Mouse (Mus musculus): Measurements from ENCODE around the gene Hes3. TPM values are rescaled to one million over a fixed set of nuclear protein-coding genes. Genes with fewer than 3 reads are reported as not detected.
A peak's percentile ranks its signal among the peaks of the same experiment; 100 is the strongest.

The Hes3 gene
- polyA plus RNA-seq, 1 experiment = not detected

DNA sequence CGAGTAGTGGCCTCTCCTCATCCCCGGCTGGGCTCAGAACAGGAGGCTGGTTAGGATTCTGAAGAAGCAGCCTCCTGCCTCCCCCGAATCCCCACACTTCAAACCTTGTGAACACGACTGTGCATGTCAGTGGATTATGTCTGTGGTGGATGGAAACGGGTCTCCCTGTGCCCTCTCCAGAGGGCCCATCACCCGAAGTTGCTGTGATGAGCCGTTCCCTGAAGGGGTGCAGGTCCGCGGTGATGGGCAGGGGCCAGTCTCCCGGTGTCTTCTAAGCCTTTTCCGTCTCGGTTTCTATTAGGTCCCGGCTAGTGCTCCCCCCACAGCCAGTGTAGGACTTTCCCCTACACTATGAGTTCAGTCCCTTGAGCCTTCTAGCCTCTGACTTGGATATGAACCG lies 7.4 kb upstream of the Hes3 start:
- WGBS = 88% methylated on average over 14 of the region's 14 CpGs
- Histone ChIP-seq H3K4me3 (replicated peaks; ENCODE audit: control insufficient read depth, low read depth, low read length) (no peak overlapping the region), H3K4me1 (ENCODE audit: control insufficient read depth, insufficient read depth, low read length) (peaks cover 1% of the 10 kb centered on the region; the same call in 1 of the 2 replicates), H3K27ac (ENCODE audit: control insufficient read depth, insufficient read depth, low read depth, low read length, poor library complexity) (no peak overlapping the region)
- TF ChIP-seq POLR2A (IDR thresholded peaks at IDR 0.05; ENCODE audit: borderline replicate concordance, control insufficient read depth, low read depth, low read length) (no peak), CTCF (IDR thresholded peaks at IDR 0.05; ENCODE audit: control insufficient read depth, insufficient read depth, low read length) (no peak)

DNA sequence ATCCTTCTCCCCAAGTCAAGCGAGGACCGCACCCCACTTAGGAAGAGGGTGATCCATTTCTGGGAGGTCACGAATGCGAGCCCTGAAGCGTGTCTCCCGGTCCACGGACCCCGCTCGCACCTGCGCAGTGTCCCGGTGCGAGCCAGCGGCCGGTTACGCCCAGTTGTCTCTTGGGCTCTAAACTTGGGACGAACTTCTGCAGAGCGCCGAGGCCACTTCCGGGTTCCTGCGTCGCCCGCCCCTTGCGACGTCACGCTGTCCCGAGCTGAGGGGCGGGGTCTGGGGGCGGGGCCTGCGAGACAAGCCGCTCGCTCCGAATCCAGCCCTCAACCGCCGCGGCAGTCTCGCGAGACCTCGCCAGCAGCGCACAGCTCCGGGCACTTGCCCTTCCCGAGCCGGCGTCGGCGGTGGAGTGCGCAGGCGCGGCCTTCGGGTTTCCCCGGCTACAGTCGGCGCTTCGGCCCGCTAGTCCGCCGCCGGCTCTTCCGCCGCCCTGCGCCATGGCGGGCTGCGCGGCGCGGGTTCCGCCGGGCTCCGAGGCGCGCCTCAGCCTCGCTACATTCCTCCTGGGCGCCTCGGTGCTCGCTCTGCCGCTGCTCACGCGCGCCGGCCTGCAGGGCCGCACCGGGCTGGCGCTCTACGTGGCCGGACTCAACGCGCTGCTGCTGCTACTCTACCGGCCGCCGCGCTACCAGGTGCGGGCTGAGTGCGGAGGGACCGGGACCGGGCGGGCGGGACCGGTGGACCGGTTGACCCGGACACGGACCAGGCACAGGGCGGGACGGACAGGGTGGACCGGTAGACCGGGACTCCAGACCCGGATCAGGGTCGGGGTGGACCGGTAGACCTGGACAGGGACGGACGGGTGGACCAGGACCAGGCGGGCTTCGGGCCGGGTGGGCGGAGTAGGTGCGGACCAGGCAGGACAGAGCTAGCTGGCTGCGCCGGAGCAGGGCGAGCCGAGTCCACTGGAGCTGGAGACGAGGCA lies 5.7 kb upstream of the Hes3 start, which contains the start of gene Icmt:
Gene Icmt, plus strand, starts transcription at position 354 of the 988 bp plus-strand sequence.
- Histone ChIP-seq H3K4me1 (ENCODE audit: control insufficient read depth, insufficient read depth, low read length) (peaks cover 1% of the 10 kb centered on the region; the same call in 1 of the 2 replicates), H3K4me3 (replicated peaks; ENCODE audit: control insufficient read depth, low read depth, low read length) (peak within 1 kb of the TSS; percentile 95), H3K27ac (ENCODE audit: control insufficient read depth, insufficient read depth, low read depth, low read length, poor library complexity) (peak within 1 kb of the TSS; percentile 94)
- under 1% methylated on average over 118 of the region's 119 CpGs for WGBS
- TF ChIP-seq CTCF (IDR thresholded peaks at IDR 0.05; ENCODE audit: control insufficient read depth, insufficient read depth, low read length) (0 out of 2 replicates have a peak, but pooled peaks have one; percentile 4), POLR2A (IDR thresholded peaks at IDR 0.05; ENCODE audit: borderline replicate concordance, control insufficient read depth, low read depth, low read length) (peak; percentile 94; the same call in 1 of the 2 replicates)

GRCm38 (mm10) chr4:152296371-152296770 lies 4.9 kb upstream of the Hes3 start:
- peaks cover 1% of the 10 kb centered on the region; the same call in 1 of the 2 replicates for H3K4me1 ChIP-seq (ENCODE audit: control insufficient read depth, insufficient read depth, low read length)
- H3K4me3 ChIP-seq (replicated peaks; ENCODE audit: control insufficient read depth, low read depth, low read length) = peak overlapping the region; percentile 95
- H3K27ac ChIP-seq (ENCODE audit: control insufficient read depth, insufficient read depth, low read depth, low read length, poor library complexity) = peak overlapping the region; percentile 94; the same call in 1 of the 2 replicates
- TF ChIP-seq POLR2A (IDR thresholded peaks at IDR 0.05; ENCODE audit: borderline replicate concordance, control insufficient read depth, low read depth, low read length) (no peak), CTCF (IDR thresholded peaks at IDR 0.05; ENCODE audit: control insufficient read depth, insufficient read depth, low read length) (no peak)
- 5% methylated on average over 8 of the region's 8 CpGs for whole genome bisulfite sequencing

DNA sequence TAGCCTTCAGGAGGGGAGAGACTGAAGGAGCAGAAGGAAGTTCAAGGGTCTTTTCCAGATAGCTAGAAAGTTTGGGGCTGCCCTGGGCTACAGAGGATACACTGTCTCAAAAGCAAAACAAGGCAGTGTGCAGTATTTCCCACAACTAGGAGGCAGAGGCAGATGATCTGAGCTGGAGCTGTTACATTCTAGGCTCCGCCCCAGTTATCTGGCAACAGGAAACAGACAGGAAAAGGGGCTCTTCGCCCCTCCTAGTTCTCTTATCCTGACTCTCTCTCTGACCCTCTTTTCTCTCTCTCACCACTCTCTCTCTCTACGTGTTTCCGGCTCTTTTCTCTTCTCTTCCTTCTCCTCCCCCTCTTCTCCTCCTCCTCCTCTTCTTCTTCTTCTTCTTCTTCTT lies 4.5 kb upstream of the Hes3 start:
- Histone ChIP-seq H3K27ac (ENCODE audit: control insufficient read depth, insufficient read depth, low read depth, low read length, poor library complexity) (no peak overlapping the region), H3K4me3 (replicated peaks; ENCODE audit: control insufficient read depth, low read depth, low read length) (no peak overlapping the region), H3K4me1 (ENCODE audit: control insufficient read depth, insufficient read depth, low read length) (peaks cover 1% of the 10 kb centered on the region; the same call in 1 of the 2 replicates)
- TF ChIP-seq POLR2A (IDR thresholded peaks at IDR 0.05; ENCODE audit: borderline replicate concordance, control insufficient read depth, low read depth, low read length) = no peak
- no peak for TF ChIP-seq CTCF (IDR thresholded peaks at IDR 0.05; ENCODE audit: control insufficient read depth, insufficient read depth, low read length)
- 2% methylated on average over 4 of the region's 4 CpGs for WGBS

DNA sequence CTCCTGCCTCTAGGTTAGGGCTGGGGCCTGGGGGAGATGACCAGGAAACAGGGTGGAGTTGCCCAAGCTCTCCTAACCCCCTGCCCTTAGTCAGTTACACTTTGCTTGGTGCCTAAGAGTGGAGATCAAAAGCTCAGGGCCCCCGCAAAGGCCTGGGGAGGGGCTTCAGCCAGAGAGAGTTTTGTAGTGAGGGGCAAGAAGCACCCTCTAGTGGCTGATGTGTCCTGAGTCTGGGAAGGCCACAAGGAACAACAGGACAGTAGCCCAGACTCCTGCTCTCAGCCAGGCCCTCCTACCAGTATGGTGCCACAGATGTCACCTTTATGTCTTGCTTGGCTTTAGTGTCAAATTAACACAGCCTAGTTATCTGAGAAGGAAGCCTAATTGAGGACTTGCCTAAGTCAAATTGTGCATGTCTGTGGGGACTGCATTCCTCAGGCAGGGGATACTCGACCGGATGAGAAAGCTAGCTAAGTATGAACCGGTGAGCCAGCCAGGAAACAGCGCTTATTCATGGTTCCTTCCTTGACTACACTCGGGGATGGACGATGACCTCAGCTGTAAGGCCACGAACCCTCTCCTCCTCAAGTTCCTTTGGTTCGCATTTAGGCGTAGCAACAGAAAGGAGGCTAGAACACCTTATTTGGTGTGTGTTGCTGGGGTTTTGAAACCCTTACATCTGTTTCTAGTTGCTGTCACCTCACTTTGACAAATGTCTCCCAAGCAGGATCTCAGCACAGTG lies 2.9 kb upstream of the Hes3 start:
- H3K27ac ChIP-seq (ENCODE audit: control insufficient read depth, insufficient read depth, low read depth, low read length, poor library complexity) = no peak overlapping the region
- no peak overlapping the region for H3K4me3 ChIP-seq (replicated peaks; ENCODE audit: control insufficient read depth, low read depth, low read length)
- H3K4me1 ChIP-seq (ENCODE audit: control insufficient read depth, insufficient read depth, low read length) = peaks cover 1% of the 10 kb centered on the region; the same call in 1 of the 2 replicates
- WGBS = 27% methylated on average over 10 of the region's 10 CpGs
- no peak for TF ChIP-seq CTCF (IDR thresholded peaks at IDR 0.05; ENCODE audit: control insufficient read depth, insufficient read depth, low read length)
- TF ChIP-seq POLR2A (IDR thresholded peaks at IDR 0.05; ENCODE audit: borderline replicate concordance, control insufficient read depth, low read depth, low read length) = no peak

DNA sequence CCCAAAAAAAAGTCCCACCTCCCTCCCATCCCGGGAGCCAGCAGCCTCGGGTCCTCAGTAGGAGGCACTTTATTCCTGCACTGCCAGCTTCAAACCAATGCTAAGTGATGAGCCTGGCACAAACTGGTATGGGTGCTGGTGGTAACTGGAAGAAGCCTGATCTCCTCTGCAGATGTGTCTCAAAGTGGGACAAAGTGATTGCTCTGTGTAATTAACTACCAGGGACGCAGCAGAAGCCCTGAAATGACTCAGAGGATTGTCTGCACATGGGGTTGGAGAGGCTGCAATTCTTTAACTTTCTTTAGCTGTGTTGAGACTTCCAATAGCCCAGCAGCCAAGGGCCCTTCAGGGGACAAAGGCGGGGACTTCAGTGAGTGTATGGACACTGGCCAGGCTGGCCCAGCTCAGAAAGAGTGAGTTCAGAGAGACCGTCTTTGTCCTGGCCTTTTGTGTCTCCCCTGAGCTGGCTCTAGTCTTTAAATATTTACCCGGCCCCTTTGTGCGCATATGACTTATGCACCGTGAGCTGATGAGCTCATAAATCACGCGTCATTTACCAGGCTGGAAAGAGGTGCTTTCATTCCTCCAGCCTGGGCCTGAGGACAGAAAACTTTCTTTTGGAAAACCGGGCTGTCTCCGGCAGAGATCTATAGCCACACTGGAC lies 772 bp upstream of the Hes3 start:
- 48% methylated on average over 12 of the region's 12 CpGs for WGBS
- Histone ChIP-seq H3K4me1 (ENCODE audit: control insufficient read depth, insufficient read depth, low read length) (peaks cover 1% of the 10 kb centered on the region; the same call in 1 of the 2 replicates), H3K27ac (ENCODE audit: control insufficient read depth, insufficient read depth, low read depth, low read length, poor library complexity) (no peak overlapping the region), H3K4me3 (replicated peaks; ENCODE audit: control insufficient read depth, low read depth, low read length) (no peak overlapping the region)
- TF ChIP-seq POLR2A (IDR thresholded peaks at IDR 0.05; ENCODE audit: borderline replicate concordance, control insufficient read depth, low read depth, low read length) = no peak
- no peak for TF ChIP-seq CTCF (IDR thresholded peaks at IDR 0.05; ENCODE audit: control insufficient read depth, insufficient read depth, low read length)

- Histone ChIP-seq H3K4me1 (ENCODE audit: control insufficient read depth, insufficient read depth, low read length) (no peaks in the 10 kb centered on the region), H3K4me3 (replicated peaks; ENCODE audit: control insufficient read depth, low read depth, low read length) (no peak overlapping the region), H3K27ac (ENCODE audit: control insufficient read depth, insufficient read depth, low read depth, low read length, poor library complexity) (no peak overlapping the region)
- WGBS = 18% methylated on average over 11 of the region's 11 CpGs
- no peak for TF ChIP-seq POLR2A (IDR thresholded peaks at IDR 0.05; ENCODE audit: borderline replicate concordance, control insufficient read depth, low read depth, low read length)
- TF ChIP-seq CTCF (IDR thresholded peaks at IDR 0.05; ENCODE audit: control insufficient read depth, insufficient read depth, low read length) = no peak
Measured at GRCm38 (mm10) chr4:152290991-152291390, 471 bp downstream of the Hes3 start.

All from bone marrow, adult 2 months (tissue).